Mouse (Mus musculus): ENCODE measurements at regions not wholly inside any gene's neighbourhood (a gene's known extent, or its start where the extent isn't known, plus 50 kb on each side); places are given as distances from the start of the nearest gene placed in this dataset.

- TF ChIP-seq CTCF (IDR thresholded peaks at IDR 0.05; ENCODE audit: low read depth, low read length): no peak
- no peak for TF ChIP-seq EP300 (IDR thresholded peaks at IDR 0.05; ENCODE audit: insufficient read depth, low read depth, low read length)
- no peak for TF ChIP-seq POLR2A (IDR thresholded peaks at IDR 0.05; ENCODE audit: insufficient read depth, low read length)
These were observed 152.9 kb upstream of the Cmc1 start for GRCm38 (mm10) chr9:118302785-118303384.
